ENCODE assay signal across 8 mouse cellular contexts in the genomic region with DNA sequence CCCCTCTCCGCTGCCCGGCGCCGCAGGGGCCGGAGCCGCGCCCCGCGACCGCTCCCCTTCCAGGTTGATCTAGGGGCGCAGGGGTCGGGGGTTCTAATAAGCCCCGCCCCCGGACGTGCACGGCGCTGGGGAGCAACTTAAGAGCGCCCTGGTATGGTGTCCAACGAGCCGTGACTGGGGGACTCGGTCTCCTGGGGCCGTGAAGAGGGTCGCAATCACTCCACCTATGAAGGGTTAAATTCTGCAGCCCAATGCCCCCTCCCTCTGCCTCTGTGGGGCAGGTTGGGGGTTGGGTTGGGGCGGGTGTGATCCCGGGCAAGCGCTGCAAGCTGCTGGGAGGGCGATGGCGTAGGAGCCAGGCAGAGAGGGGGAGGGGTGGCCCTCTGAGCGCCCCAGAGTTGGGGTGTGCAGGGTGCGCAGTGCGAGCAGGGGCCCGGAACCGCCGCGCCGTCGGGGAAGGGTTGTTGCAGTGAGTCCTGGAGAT. TPM values are rescaled to one million over a fixed set of nuclear protein-coding genes. Genes with fewer than 3 reads are reported as not detected.
DNase-seq lines count a peak whose midpoint lies in the region; ATAC-seq and TF ChIP-seq lines count a peak whose summit lies in the region.

No protein-coding gene starts in this region.

- peaks cover 21% of the 10 kb centered on the region for H3K4me1 ChIP-seq in bone marrow macrophage, adult 2 months (ENCODE audit: control insufficient read depth, insufficient read depth, low read length)
- H3K4me1 ChIP-seq in heart, embryonic 14.5 days (ENCODE audit: control insufficient read depth in 2 of 2, insufficient read depth in 2 of 2, low read length in 2 of 2), result peaks cover 17 to 25% of the 10 kb centered on the region in 2 experiments
- peaks cover 31% of the 10 kb centered on the region for H3K4me1 ChIP-seq in liver, embryonic 15.5 days (replicated peaks)
- H3K4me1 ChIP-seq in stomach, embryonic 15.5 days, result peaks cover 18% of the 10 kb centered on the region

- no peaks in the 10 kb centered on the region for H3K36me3 ChIP-seq in C2C12 (ENCODE audit: control insufficient read depth, insufficient read depth)
- H3K36me3 ChIP-seq in heart, embryonic 14.5 days (ENCODE audit: control insufficient read depth, insufficient read depth, low read length), result no peaks in the 10 kb centered on the region
- H3K36me3 ChIP-seq in liver, embryonic 15.5 days (replicated peaks), result no peaks in the 10 kb centered on the region
- no peaks in the 10 kb centered on the region; the same call in 1 of the 2 replicates for H3K36me3 ChIP-seq in stomach, embryonic 15.5 days

- no peak for TF ChIP-seq POLR2A in bone marrow macrophage, adult 2 months (IDR thresholded peaks at IDR 0.05; ENCODE audit: borderline replicate concordance, low read depth, low read length)

- H3K4me2 ChIP-seq in heart, embryonic 14.5 days (ENCODE audit: low read length), result peak overlapping the region; percentile 80
- peak overlapping the region; percentile 94 for H3K4me2 ChIP-seq in liver, embryonic 15.5 days
- H3K4me2 ChIP-seq in stomach, embryonic 15.5 days, result peak overlapping the region; percentile 72

- H3K27me3 ChIP-seq in C2C12 (ENCODE audit: control insufficient read depth, insufficient read depth, insufficient read length), result no peaks in the 10 kb centered on the region
- no peaks in the 10 kb centered on the region for H3K27me3 ChIP-seq in heart, embryonic 14.5 days (ENCODE audit: control insufficient read depth, insufficient read depth, low read length)
- H3K27me3 ChIP-seq in liver, embryonic 15.5 days, result peaks cover 15% of the 10 kb centered on the region
- H3K27me3 ChIP-seq in stomach, embryonic 15.5 days (replicated peaks), result no peaks in the 10 kb centered on the region

- no peaks in the 10 kb centered on the region for H3K79me2 ChIP-seq in C2C12 (ENCODE audit: control insufficient read depth, insufficient read depth)

- no peaks in the 10 kb centered on the region for H3K79me3 ChIP-seq in C2C12 (ENCODE audit: low read depth)

- 0 out of 2 replicates have a peak, but pooled peaks have one; percentile 40 for ATAC-seq in erythroid progenitor cell, adult 5-6 weeks (replicated peaks; ENCODE audit: low FRiP score, poor library complexity, severe bottlenecking)
- peak; percentile 60 for ATAC-seq in heart, embryonic 14.5 days (ENCODE audit: insufficient number of reproducible peaks, insufficient read depth, low FRiP score, low read depth)
- peak; percentile 73 for ATAC-seq in liver, embryonic 15.5 days (ENCODE audit: insufficient read depth)
- ATAC-seq in stomach, embryonic 15.5 days (ENCODE audit: insufficient read depth, low FRiP score, low read depth), result peak; percentile 81

- H3K9me3 ChIP-seq in heart, embryonic 14.5 days (ENCODE audit: control insufficient read depth, low read length), result no peaks in the 10 kb centered on the region
- no peaks in the 10 kb centered on the region for H3K9me3 ChIP-seq in liver, embryonic 15.5 days (replicated peaks)
- no peaks in the 10 kb centered on the region for H3K9me3 ChIP-seq in stomach, embryonic 15.5 days

- no peak for TF ChIP-seq CTCF in C2C12 (IDR thresholded peaks at IDR 0.05; ENCODE audit: control insufficient read depth, insufficient read depth, insufficient read length)
- TF ChIP-seq CTCF in bone marrow macrophage, adult 2 months (IDR thresholded peaks at IDR 0.05; ENCODE audit: low read depth, low read length), result no peak

- H3K27ac ChIP-seq in bone marrow macrophage, adult 2 months (ENCODE audit: insufficient read depth, low read depth, low read length), result peak overlapping the region; percentile 43
- H3K27ac ChIP-seq in heart, embryonic 14.5 days (replicated peaks in 1 of 2; ENCODE audit: control insufficient read depth in 1 of 2, insufficient read depth in 1 of 2, low read depth in 2 of 2, low read length in 2 of 2), result peak overlapping the region; percentile 65 to 97
- H3K27ac ChIP-seq in liver, embryonic 15.5 days (replicated peaks), result peak overlapping the region; percentile 72
- H3K27ac ChIP-seq in stomach, embryonic 15.5 days, result peak overlapping the region; percentile 92

- H3K4me3 ChIP-seq in C2C12 (ENCODE audit: insufficient read depth, poor library complexity, severe bottlenecking), result peak overlapping the region; percentile 75
- H3K4me3 ChIP-seq in bone marrow macrophage, adult 2 months (ENCODE audit: insufficient read depth, low read length), result peak overlapping the region; percentile 81
- peak overlapping the region; percentile 64 to 96 for H3K4me3 ChIP-seq in heart, embryonic 14.5 days (ENCODE audit: control insufficient read depth in 1 of 2, insufficient read depth in 1 of 2, low read depth in 1 of 2, low read length in 2 of 2)
- H3K4me3 ChIP-seq in liver, embryonic 15.5 days (replicated peaks), result peak overlapping the region; percentile 72
- peak overlapping the region; percentile 88 for H3K4me3 ChIP-seq in stomach, embryonic 15.5 days (replicated peaks)

- WGBS in heart, embryonic 14.5 days, result 0% methylated on average over 27 of the region's 37 CpGs
- under 1% methylated on average over 35 of the region's 37 CpGs for WGBS in liver, embryonic 15.5 days (ENCODE audit: insufficient replicate concordance)
- WGBS in stomach, embryonic 15.5 days, result under 1% methylated on average over 36 of the region's 37 CpGs

- H3K9ac ChIP-seq in heart, embryonic 14.5 days (ENCODE audit: low read length), result peak overlapping the region; percentile 99
- peak overlapping the region; percentile 70 for H3K9ac ChIP-seq in liver, embryonic 15.5 days
- H3K9ac ChIP-seq in stomach, embryonic 15.5 days, result peak overlapping the region; percentile 92

- peak; percentile 85 for DNase-seq in kidney, postnatal 10 days
- DNase-seq in neural tube, embryonic 10.5 days (ENCODE audit: extremely low spot score, low spot score), result peak; percentile 58

- peak overlapping the region; percentile 50 for H3ac ChIP-seq in C2C12 (ENCODE audit: control insufficient read depth, insufficient read length, low read depth)

TF ChIP-seq in C2C12, 6 proteins besides CTCF, POLR2A, EP300 and RAD21 (continues in another document):
- TF ChIP-seq MAX (IDR thresholded peaks at IDR 0.05), result no peak
- TF ChIP-seq CEBPB (IDR thresholded peaks at IDR 0.05; ENCODE audit: low read depth), result no peak
- TF ChIP-seq MYOD1 (IDR thresholded peaks at IDR 0.05; ENCODE audit: control insufficient read depth, insufficient read length, low read depth), result no peak
- TF ChIP-seq USF1 (IDR thresholded peaks at IDR 0.05; ENCODE audit: low read depth), result no peak

RNA-seq across cellular contexts. Expression of a gene that starts 0.5 kb away (rescaled TPM):
- polyA plus RNA-seq in C2C12 (2012; fragmentation: generic; extraction: Trizol), result 3.0 TPM
- polyA plus RNA-seq in bone marrow macrophage, adult 2 months (2012; ENCODE audit: insufficient read depth, insufficient read length, missing spikeins), result 28.8 and 38.2 TPM in 2 replicates
- total RNA-seq in erythroid progenitor cell, adult 5-6 weeks (2015; ENCODE audit: low replicate concordance), result 2.9 and 3.8 TPM in 2 replicates
- 0.77 and 3.0 TPM in 2 replicates for total RNA-seq in erythroid progenitor cell, adult 5-6 weeks (2017; ENCODE audit: low replicate concordance)
- 3.7 TPM in 2 replicates for polyA plus RNA-seq in heart, embryonic 14.5 days (2014; fragmentation: Nextera tagmentation; extraction: Ambion mirVana)
- 0.43 and 0.92 TPM in 2 replicates for polyA plus RNA-seq in liver, embryonic 15.5 days (2015; fragmentation: Nextera tagmentation; extraction: Ambion mirVana)
- polyA plus RNA-seq in stomach, embryonic 15.5 days (2015; fragmentation: Nextera tagmentation; extraction: Ambion mirVana), result 2.7 and 3.0 TPM in 2 replicates

RNA-seq across cellular contexts. Expression of a gene that starts 4.4 kb away (rescaled TPM):
- 0.08 TPM for polyA plus RNA-seq in C2C12 (2012; fragmentation: generic; extraction: Trizol)
- polyA plus RNA-seq in bone marrow macrophage, adult 2 months (2012; ENCODE audit: insufficient read depth, insufficient read length, missing spikeins), result not detected in 2 replicates
- total RNA-seq in erythroid progenitor cell, adult 5-6 weeks (2015; ENCODE audit: low replicate concordance), result not detected in 2 replicates
- total RNA-seq in erythroid progenitor cell, adult 5-6 weeks (2017; ENCODE audit: low replicate concordance), result not detected in 2 replicates
- polyA plus RNA-seq in heart, embryonic 14.5 days (2014; fragmentation: Nextera tagmentation; extraction: Ambion mirVana), result 0.13 TPM in 1 of 2 replicates, not detected in the other
- polyA plus RNA-seq in liver, embryonic 15.5 days (2015; fragmentation: Nextera tagmentation; extraction: Ambion mirVana), result not detected in 2 replicates
- polyA plus RNA-seq in stomach, embryonic 15.5 days (2015; fragmentation: Nextera tagmentation; extraction: Ambion mirVana), result 0.12 TPM in 1 of 2 replicates, not detected in the other

RNA-seq across cellular contexts. Expression of a gene that starts 7.7 kb away (rescaled TPM):
- 84.2 TPM for polyA plus RNA-seq in C2C12 (2012; fragmentation: generic; extraction: Trizol)
- 46.5 and 69.7 TPM in 2 replicates for polyA plus RNA-seq in bone marrow macrophage, adult 2 months (2012; ENCODE audit: insufficient read depth, insufficient read length, missing spikeins)
- total RNA-seq in erythroid progenitor cell, adult 5-6 weeks (2015; ENCODE audit: low replicate concordance), result 124 and 145 TPM in 2 replicates
- total RNA-seq in erythroid progenitor cell, adult 5-6 weeks (2017; ENCODE audit: low replicate concordance), result 131 and 162 TPM in 2 replicates
- 19.9 and 20.1 TPM in 2 replicates for polyA plus RNA-seq in heart, embryonic 14.5 days (2014; fragmentation: Nextera tagmentation; extraction: Ambion mirVana)
- 10.2 and 10.4 TPM in 2 replicates for polyA plus RNA-seq in liver, embryonic 15.5 days (2015; fragmentation: Nextera tagmentation; extraction: Ambion mirVana)
- 21.0 and 25.8 TPM in 2 replicates for polyA plus RNA-seq in stomach, embryonic 15.5 days (2015; fragmentation: Nextera tagmentation; extraction: Ambion mirVana)

RNA-seq across cellular contexts. Expression of a gene that starts 29.6 kb away (rescaled TPM):
- 37.7 TPM for polyA plus RNA-seq in C2C12 (2012; fragmentation: generic; extraction: Trizol)
- 1.0 and 1.8 TPM in 2 replicates for polyA plus RNA-seq in bone marrow macrophage, adult 2 months (2012; ENCODE audit: insufficient read depth, insufficient read length, missing spikeins)
- total RNA-seq in erythroid progenitor cell, adult 5-6 weeks (2015; ENCODE audit: low replicate concordance), result not detected in 2 replicates
- 0.77 TPM in 1 of 2 replicates, not detected in the other for total RNA-seq in erythroid progenitor cell, adult 5-6 weeks (2017; ENCODE audit: low replicate concordance)
- polyA plus RNA-seq in heart, embryonic 14.5 days (2014; fragmentation: Nextera tagmentation; extraction: Ambion mirVana), result 5.5 and 5.8 TPM in 2 replicates
- 0.84 and 1.3 TPM in 2 replicates for polyA plus RNA-seq in liver, embryonic 15.5 days (2015; fragmentation: Nextera tagmentation; extraction: Ambion mirVana)
- 5.1 and 6.0 TPM in 2 replicates for polyA plus RNA-seq in stomach, embryonic 15.5 days (2015; fragmentation: Nextera tagmentation; extraction: Ambion mirVana)

RNA-seq across cellular contexts. Expression of a gene that starts 35.5 kb away (rescaled TPM):
- 4.2 TPM for polyA plus RNA-seq in C2C12 (2012; fragmentation: generic; extraction: Trizol)
- polyA plus RNA-seq in bone marrow macrophage, adult 2 months (2012; ENCODE audit: insufficient read depth, insufficient read length, missing spikeins), result 27.9 and 29.7 TPM in 2 replicates
- not detected in 2 replicates for total RNA-seq in erythroid progenitor cell, adult 5-6 weeks (2015; ENCODE audit: low replicate concordance)
- not detected in 2 replicates for total RNA-seq in erythroid progenitor cell, adult 5-6 weeks (2017; ENCODE audit: low replicate concordance)
- 2.0 and 2.1 TPM in 2 replicates for polyA plus RNA-seq in heart, embryonic 14.5 days (2014; fragmentation: Nextera tagmentation; extraction: Ambion mirVana)
- polyA plus RNA-seq in liver, embryonic 15.5 days (2015; fragmentation: Nextera tagmentation; extraction: Ambion mirVana), result 0.16 and 0.18 TPM in 2 replicates
- polyA plus RNA-seq in stomach, embryonic 15.5 days (2015; fragmentation: Nextera tagmentation; extraction: Ambion mirVana), result 2.2 and 2.4 TPM in 2 replicates

Comparison
In these comparisons a context has a peak if more than half of its experiments do, and no peak if none do; other contexts are left out.
1. Peak in every context shown above with its lines: DNase-seq, ATAC-seq, H3K4me3 ChIP-seq and H3K27ac ChIP-seq.